Mouse (Mus musculus) cortical plate, adult 2 months (tissue): ENCODE data around the gene Slc39a13.

ENCODE experiments used
- CTCF ChIP-seq: fragments of 200-500 bp; IDR thresholded peaks from 2 replicates; pipeline ENCODE4 v1.5.1; 2011; ENCODE audit warnings: mild to moderate bottlenecking, control low read depth, low read length; ENCODE audit not compliant: insufficient read depth; ENCODE audit errors: extremely low read depth
- POLR2A ChIP-seq: fragments of 200-500 bp; IDR thresholded peaks from 2 replicates; pipeline ENCODE4 v1.6.1; 2011; ENCODE audit warnings: mild to moderate bottlenecking, low read length, control low read depth; ENCODE audit not compliant: insufficient read depth; ENCODE audit errors: extremely low read depth

- no peak for TF ChIP-seq POLR2A
- TF ChIP-seq CTCF: no peak
These were observed 25.5 kb downstream of the Slc39a13 start for GRCm38 (mm10) chr2:91044727-91045126.
